Mouse (Mus musculus): ENCODE data around the gene Clec4g. TPM values are rescaled to one million over a fixed set of nuclear protein-coding genes. Genes with fewer than 3 reads are reported as not detected.

Clec4g gene
- polyA plus RNA-seq, 1 experiment from 2014 or later = 6.0 TPM

DNA sequence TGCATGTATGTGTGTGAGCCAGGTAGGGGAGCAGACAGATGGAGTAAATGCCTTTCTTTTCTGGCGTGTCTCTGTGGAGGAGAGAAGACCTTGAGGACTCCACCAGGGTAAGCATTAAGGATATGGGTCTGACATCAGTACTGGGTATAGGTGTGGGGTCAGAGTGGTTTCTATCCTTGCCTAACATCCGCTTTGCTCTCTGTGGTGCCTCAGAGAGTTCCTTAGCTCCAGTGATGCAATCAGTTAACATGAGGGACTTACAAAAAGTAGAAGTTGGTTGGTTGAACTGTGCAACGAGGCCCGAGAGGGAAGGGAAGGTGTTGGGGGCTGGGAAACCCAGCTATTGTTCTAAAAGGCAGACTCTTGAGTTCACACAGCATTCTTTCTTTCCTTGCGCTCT is 56.0 kb downstream of the Clec4g start:
- H3K4me2 ChIP-seq (ENCODE audit: low read length) = no peak overlapping the region
- WGBS = 64% methylated on average over 5 of the region's 5 CpGs
- H3K36me3 ChIP-seq (ENCODE audit: control insufficient read depth, insufficient read depth, low read length) = no peaks in the 10 kb centered on the region
- H3K9ac ChIP-seq (ENCODE audit: low read length) = no peak overlapping the region
- H3K4me1 ChIP-seq (ENCODE audit: control insufficient read depth in 2 of 2, insufficient read depth in 2 of 2, low read length in 2 of 2) = no peaks in the 10 kb centered on the region
- H3K27ac ChIP-seq (replicated peaks in 1 of 2; ENCODE audit: control insufficient read depth in 1 of 2, insufficient read depth in 1 of 2, low read depth in 2 of 2, low read length in 2 of 2) = no peak overlapping the region
- no peaks in the 10 kb centered on the region for H3K27me3 ChIP-seq (ENCODE audit: control insufficient read depth, insufficient read depth, low read length)
- no peaks in the 10 kb centered on the region for H3K9me3 ChIP-seq (ENCODE audit: control insufficient read depth, low read length)
- no peak overlapping the region for H3K4me3 ChIP-seq (ENCODE audit: control insufficient read depth in 1 of 2, insufficient read depth in 1 of 2, low read depth in 1 of 2, low read length in 2 of 2)
- ATAC-seq (ENCODE audit: insufficient number of reproducible peaks, insufficient read depth, low FRiP score, low read depth) = no peak

DNA sequence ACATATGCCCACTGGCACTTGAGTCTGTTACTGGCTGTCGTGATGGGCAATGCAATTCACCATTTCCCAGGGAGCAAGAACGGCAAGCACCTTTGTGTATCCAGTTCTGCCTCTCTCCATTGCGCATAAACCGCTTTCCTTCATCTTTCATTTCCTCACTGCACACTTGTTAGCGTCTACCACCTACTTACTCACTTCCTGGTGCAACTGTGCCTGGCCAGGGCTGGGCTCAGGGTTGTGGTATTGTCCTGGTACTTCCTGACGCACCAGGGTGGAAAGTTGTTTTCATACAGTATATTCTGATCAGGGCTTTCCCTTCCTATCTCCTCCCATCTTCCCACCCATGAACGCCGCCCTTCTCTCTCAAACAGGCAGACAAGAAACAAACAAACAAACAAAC is 59.6 kb downstream of the Clec4g start:
- H3K4me3 ChIP-seq (ENCODE audit: control insufficient read depth in 1 of 2, insufficient read depth in 1 of 2, low read depth in 1 of 2, low read length in 2 of 2) = no peak overlapping the region
- no peaks in the 10 kb centered on the region for H3K9me3 ChIP-seq (ENCODE audit: control insufficient read depth, low read length)
- H3K36me3 ChIP-seq (ENCODE audit: control insufficient read depth, insufficient read depth, low read length) = no peaks in the 10 kb centered on the region
- 62% methylated on average over 8 of the region's 8 CpGs for WGBS
- no peak overlapping the region for H3K4me2 ChIP-seq (ENCODE audit: low read length)
- H3K4me1 ChIP-seq (ENCODE audit: control insufficient read depth in 2 of 2, insufficient read depth in 2 of 2, low read length in 2 of 2) = no peaks in the 10 kb centered on the region
- H3K27me3 ChIP-seq (ENCODE audit: control insufficient read depth, insufficient read depth, low read length) = no peaks in the 10 kb centered on the region
- H3K27ac ChIP-seq (replicated peaks in 1 of 2; ENCODE audit: control insufficient read depth in 1 of 2, insufficient read depth in 1 of 2, low read depth in 2 of 2, low read length in 2 of 2) = no peak overlapping the region
- H3K9ac ChIP-seq (ENCODE audit: low read length) = no peak overlapping the region
- ATAC-seq (ENCODE audit: insufficient number of reproducible peaks, insufficient read depth, low FRiP score, low read depth) = no peak

Other genes with a start within 250 kb of the Clec4g start
- gene Tex45, start 249.8 kb downstream of the Clec4g start, polyA plus RNA-seq (2014; fragmentation: Nextera tagmentation; extraction: Ambion mirVana) = not detected in 2 replicates
- gene Zfp358, start 227.5 kb downstream of the Clec4g start, polyA plus RNA-seq (2014; fragmentation: Nextera tagmentation; extraction: Ambion mirVana) = 11.5 and 17.4 TPM in 2 replicates
- 36.0 and 38.0 TPM in 2 replicates for gene Mcoln1, start 220.2 kb downstream of the Clec4g start, polyA plus RNA-seq (2014; fragmentation: Nextera tagmentation; extraction: Ambion mirVana)
- gene Pnpla6, start 205.3 kb downstream of the Clec4g start, polyA plus RNA-seq (2014; fragmentation: Nextera tagmentation; extraction: Ambion mirVana) = 11.1 and 15.8 TPM in 2 replicates
- gene C330021F23Rik, start 152.7 kb downstream of the Clec4g start, polyA plus RNA-seq (2014; fragmentation: Nextera tagmentation; extraction: Ambion mirVana) = 5.1 and 8.5 TPM in 2 replicates
- 1.6 and 2.9 TPM in 2 replicates for gene Camsap3, start 133.4 kb downstream of the Clec4g start, polyA plus RNA-seq (2014; fragmentation: Nextera tagmentation; extraction: Ambion mirVana)
- 29.0 and 30.9 TPM in 2 replicates for gene Xab2, start 99.3 kb downstream of the Clec4g start, polyA plus RNA-seq (2014; fragmentation: Nextera tagmentation; extraction: Ambion mirVana)
- gene Pet100, start 99.1 kb downstream of the Clec4g start, polyA plus RNA-seq (2014; fragmentation: Nextera tagmentation; extraction: Ambion mirVana) = 113 and 114 TPM in 2 replicates
- gene Pcp2, start 95.1 kb downstream of the Clec4g start, polyA plus RNA-seq (2014; fragmentation: Nextera tagmentation; extraction: Ambion mirVana) = not detected in 2 replicates
- gene Stxbp2, start 89.7 kb downstream of the Clec4g start, polyA plus RNA-seq (2014; fragmentation: Nextera tagmentation; extraction: Ambion mirVana) = 39.0 and 40.2 TPM in 2 replicates
- not detected in 2 replicates for gene Retn, start 64.9 kb downstream of the Clec4g start, polyA plus RNA-seq (2014; fragmentation: Nextera tagmentation; extraction: Ambion mirVana)
- 0.18 and 0.22 TPM in 2 replicates for gene Mcemp1, start 54.9 kb downstream of the Clec4g start, polyA plus RNA-seq (2014; fragmentation: Nextera tagmentation; extraction: Ambion mirVana)
- 8.1 and 10.0 TPM in 2 replicates for gene Fcor, start 48.3 kb downstream of the Clec4g start, polyA plus RNA-seq (2014; fragmentation: Nextera tagmentation; extraction: Ambion mirVana)
- 27.6 and 28.4 TPM in 2 replicates for gene Trappc5, start 44.4 kb downstream of the Clec4g start, polyA plus RNA-seq (2014; fragmentation: Nextera tagmentation; extraction: Ambion mirVana)
- gene Fcer2a, start 26.5 kb downstream of the Clec4g start, polyA plus RNA-seq (2014; fragmentation: Nextera tagmentation; extraction: Ambion mirVana) = not detected in 2 replicates
- not detected in 2 replicates for gene Cd209a, start 28.3 kb upstream of the Clec4g start, polyA plus RNA-seq (2014; fragmentation: Nextera tagmentation; extraction: Ambion mirVana)
- gene Cd209e, start 133.7 kb upstream of the Clec4g start, polyA plus RNA-seq (2014; fragmentation: Nextera tagmentation; extraction: Ambion mirVana) = not detected in 2 replicates
- gene Cd209d, start 157.9 kb upstream of the Clec4g start, polyA plus RNA-seq (2014; fragmentation: Nextera tagmentation; extraction: Ambion mirVana) = not detected in 2 replicates
- not detected in 2 replicates for gene Cd209b, start 206.2 kb upstream of the Clec4g start, polyA plus RNA-seq (2014; fragmentation: Nextera tagmentation; extraction: Ambion mirVana)
- 0.46 and 0.59 TPM in 2 replicates for gene Cd209c, start 234.1 kb upstream of the Clec4g start, polyA plus RNA-seq (2014; fragmentation: Nextera tagmentation; extraction: Ambion mirVana)